Mouse (Mus musculus) liver, postnatal 0 days (tissue): ENCODE measurements around the gene Gng13.

Experiments
- CTCF ChIP-seq: sonication (generic); IDR thresholded peaks from 2 replicates; pipeline ENCODE4 v1.5.1; 2016; ENCODE audit warnings: antibody characterized with exemption, low read depth
- EP300 ChIP-seq: IDR thresholded peaks from 2 replicates; pipeline ENCODE4 v1.6.1; 2016; ENCODE audit warnings: antibody characterized with exemption, low read depth, mild to moderate bottlenecking

DNA sequence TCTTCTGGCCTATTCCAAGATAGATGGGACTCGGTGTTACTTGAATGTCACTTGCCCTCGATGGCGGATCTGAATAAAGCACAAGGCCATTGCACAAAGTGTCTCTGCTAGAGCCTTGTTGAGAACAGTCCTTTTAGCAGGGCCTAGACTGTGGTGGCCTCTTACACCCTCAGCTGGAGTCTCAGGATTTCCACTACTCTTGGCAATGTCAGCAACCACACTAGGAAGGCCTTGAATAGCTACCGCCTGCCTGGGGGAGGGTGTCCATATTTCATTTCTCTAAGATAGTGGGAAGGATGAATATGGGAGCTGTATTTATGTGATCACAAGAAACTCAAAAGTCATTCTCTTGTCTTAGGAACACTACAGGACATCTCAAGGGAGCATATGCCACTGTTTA lies 31.3 kb downstream of the Gng13 start:
- TF ChIP-seq CTCF (no peak), EP300 (no peak)
